Mouse (Mus musculus) stomach, postnatal 0 days (tissue): ENCODE data around the gene Cdh19.

ENCODE experiments used
- CTCF ChIP-seq: IDR thresholded peaks from 2 replicates; pipeline ENCODE4 v1.5.1; 2016; ENCODE audit warnings: antibody characterized with exemption, low read depth, mild to moderate bottlenecking, moderate library complexity
- EP300 ChIP-seq: optimal IDR thresholded peaks from 2 replicates; pipeline ENCODE3; 2016; ENCODE audit warnings: antibody characterized with exemption

DNA sequence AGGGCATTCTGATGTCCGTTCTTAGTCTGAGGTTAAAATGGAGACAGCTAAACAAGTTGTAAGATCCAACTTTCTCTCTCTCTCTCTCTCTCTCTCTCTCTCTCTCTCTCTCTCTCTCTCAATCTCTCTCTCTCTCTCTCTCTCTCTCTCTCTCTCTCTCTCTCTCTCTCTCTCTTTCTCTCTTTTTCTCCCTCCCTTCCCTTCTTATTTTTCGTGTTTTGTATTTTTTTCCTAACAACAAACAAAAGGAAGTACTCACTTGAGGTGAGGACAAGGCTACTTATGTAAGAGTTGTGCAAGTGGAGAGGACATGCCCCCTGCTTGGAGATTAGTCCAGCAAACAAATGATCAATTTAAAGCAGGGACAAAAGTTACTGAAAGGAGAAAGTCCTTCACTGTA, at the start of gene Cdh19:
- TF ChIP-seq CTCF (no peak), EP300 (no peak)
